Mouse (Mus musculus): ENCODE measurements at regions not wholly inside any gene's neighbourhood (a gene's known extent, or its start where the extent isn't known, plus 50 kb on each side); places are given as distances from the start of the nearest gene placed in this dataset.

DNA sequence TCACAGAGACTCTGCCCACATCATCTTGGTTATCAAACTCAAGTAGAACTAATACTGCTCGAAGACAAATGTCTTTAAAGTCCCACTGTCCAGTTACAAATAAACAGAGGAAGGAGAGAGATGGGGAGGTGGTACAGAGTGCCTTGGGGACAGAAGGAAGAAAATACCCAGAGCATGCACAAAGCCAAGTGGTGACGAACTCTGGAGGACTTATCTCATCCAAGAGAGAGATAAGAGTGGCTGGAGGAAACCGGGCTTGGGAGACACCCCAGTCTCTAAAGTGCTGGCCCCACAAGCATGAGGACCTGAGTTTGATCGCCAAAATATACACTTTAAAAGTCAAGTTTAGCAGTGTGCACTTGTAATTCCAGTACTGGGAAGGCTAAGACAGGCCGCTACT is 273.3 kb upstream of the Zfp637 start:
- in situ Hi-C loops (cut with MboI, MseI), result no loop called here

DNA sequence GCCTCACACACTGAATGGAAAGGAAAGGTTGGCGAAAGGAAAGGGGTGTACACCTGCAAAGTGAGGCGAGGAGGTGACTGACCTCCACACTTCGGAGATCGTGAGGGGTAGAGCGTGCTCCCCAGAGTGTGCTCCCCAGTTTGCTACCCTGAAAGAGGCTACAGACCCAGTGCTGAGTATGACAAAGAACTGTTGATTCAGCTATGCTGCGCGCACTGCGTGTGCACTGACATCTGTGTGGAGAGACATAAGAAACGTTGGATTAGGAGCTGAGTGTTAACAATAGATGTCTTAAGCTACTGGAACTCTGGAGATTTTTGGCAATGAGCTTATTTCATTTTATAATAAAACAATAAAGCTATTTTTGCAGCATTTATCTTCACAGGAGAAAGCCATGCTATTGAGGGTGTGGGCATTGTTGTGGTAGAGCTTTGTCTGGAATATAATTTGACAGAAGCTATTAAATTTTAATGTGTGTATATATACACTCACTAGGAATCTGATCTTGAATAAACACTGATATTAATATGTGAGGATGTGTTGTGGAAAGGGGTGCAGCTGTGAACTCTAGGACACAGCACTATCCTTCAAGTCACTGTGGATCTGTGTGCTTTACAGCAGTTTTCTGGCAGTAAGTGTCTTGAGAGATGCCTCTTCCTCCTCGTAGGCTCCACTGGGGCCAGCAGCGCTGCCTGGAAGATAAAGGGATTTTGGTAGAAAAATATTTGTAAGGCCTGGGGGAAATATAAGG is 271.2 kb upstream of the Zfp637 start:
- in situ Hi-C loops (cut with MboI, MseI), result no loop called here

DNA sequence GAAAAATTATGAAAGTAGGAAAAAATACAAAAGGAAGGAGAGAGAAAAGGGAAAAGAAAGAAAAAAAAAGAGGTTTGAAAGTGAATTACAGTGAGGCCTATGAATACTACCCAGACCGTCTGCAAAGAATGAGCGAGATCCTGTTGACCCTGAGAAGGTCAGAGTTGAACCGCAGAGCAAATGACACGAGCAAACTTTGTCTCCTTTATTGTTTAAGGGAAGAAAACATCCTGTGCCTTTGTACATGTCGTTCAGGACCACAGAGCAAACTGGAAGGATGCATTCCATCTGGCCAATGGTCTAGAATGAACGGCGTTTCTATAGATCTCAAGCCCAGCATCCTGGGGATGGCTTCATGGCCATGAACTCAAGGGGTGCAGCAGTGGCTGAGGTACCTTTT is 270.6 kb upstream of the Zfp637 start:
- in situ Hi-C loops (cut with MboI, MseI), result no loop called here

DNA sequence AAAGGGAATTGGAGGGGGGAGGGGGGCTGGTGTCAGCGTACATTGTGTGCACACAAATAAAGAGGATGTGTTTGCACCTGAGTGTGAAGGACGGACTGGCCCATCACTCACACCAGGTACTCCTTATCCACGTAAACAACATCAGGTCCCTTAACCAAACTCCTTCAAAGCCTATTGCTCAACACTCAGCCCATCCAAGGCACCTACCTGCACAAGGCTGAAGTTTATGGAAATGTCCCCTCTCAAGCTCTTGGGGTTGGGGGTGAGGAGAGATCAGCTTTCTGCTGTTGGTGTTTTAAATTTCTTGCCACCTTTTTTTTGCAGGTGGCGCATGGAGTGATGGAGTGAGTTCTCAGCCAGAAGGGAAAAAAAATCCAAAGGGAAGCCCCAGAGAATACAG is 270.2 kb upstream of the Zfp637 start:
- in situ Hi-C loops (cut with MboI, MseI), result no loop called here

DNA sequence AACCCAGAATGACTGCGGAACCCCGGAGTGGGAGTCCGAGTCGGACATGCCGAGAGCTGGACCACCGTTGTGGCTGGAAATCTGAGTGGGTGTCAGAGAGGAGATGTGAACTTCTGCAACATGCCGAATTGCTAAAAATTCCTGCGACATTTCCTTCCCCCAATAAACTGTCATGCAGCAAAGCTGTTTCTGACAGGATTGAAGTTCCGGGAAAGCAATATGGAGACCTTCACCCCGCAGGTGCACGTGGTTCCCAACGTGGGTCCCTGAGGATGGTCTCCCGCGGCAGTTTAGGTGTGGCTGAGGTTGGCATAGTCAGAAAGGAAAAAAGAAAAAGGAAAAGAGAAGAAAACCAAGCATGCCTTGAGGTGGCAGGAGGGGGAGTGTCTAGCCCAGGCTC is 269.0 kb upstream of the Zfp637 start:
- in situ Hi-C loops (cut with MboI, MseI), result no loop called here

DNA sequence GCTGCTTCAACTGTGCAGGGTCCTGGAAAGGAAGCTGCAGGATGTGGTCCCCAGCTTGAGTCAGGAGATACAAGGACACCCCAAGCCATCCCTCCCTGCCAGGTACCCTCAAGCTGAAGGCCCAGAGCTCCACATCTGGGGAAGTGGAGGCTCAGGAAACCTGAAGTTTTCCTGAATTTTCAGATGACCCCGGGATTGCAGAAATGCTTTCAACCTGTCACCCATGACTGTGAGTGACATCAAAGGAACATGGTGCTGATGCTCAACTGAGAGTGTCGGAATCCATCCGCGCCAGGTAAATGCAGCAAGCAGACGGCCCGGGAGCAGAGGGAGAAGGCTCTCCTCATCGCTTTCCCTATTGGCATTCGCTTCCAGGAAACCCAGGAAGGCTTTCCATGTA is 267.6 kb upstream of the Zfp637 start:
- in situ Hi-C loops (cut with MboI, MseI), result no loop called here

DNA sequence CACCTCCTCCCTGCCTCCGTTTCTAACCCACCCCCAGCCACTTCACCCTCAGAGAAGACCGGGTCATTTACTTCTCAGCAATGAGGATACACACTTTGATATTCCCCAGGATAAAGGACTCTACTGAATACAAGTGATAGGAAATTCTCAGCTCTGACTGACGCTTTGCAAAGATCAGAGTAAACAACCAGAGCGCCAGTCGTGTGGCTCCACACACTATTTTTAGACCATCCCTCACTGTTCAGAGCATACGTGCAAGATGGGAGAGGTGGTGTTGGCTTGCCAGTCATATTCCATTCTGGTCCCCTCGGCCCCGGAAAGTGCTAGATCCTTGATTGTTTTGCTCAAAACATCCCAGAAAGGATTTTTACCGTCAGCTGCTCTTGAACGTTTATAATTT is 266.8 kb upstream of the Zfp637 start:
- in situ Hi-C loops (cut with MboI, MseI), result no loop called here

DNA sequence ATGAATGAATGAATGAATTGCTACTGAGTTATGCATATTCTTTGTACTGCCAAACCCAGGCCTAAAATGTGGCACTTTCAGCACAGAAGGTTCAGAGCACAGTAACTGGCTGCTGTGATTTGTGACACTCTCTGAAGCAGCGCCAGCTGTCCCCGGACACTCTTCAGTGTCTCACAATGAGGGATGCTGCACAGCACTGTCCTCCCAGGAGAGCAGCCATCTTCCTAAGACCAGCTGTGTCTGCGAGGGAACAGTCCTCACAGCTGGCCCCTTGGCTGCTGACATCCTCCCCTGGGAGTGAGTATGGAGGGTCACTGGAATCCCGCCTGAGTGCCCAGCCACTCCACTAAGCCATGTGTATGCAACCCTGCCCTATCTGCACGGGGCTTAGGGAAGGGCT is 265.9 kb upstream of the Zfp637 start:
- in situ Hi-C loops (cut with MboI, MseI), result no loop called here

DNA sequence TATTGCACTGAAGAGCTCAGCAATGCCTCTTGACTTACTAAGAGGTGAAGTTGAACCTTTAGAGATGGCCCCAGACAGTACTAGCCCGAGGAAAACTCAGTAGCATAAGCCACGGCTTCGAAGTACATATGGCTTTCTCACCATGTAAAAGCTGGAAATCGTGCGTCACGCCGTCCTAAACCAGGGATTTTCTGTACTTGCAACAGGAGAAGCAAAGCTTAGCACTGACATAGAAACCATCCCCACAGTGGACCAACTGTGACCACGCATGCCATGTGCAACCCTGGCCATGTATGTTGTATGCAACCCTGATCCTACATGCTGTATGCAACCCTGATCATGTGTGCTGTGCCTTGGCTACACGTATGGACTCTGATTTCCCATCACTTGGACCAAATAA is 265.0 kb upstream of the Zfp637 start:
- in situ Hi-C loops (cut with MboI, MseI), result no loop called here

DNA sequence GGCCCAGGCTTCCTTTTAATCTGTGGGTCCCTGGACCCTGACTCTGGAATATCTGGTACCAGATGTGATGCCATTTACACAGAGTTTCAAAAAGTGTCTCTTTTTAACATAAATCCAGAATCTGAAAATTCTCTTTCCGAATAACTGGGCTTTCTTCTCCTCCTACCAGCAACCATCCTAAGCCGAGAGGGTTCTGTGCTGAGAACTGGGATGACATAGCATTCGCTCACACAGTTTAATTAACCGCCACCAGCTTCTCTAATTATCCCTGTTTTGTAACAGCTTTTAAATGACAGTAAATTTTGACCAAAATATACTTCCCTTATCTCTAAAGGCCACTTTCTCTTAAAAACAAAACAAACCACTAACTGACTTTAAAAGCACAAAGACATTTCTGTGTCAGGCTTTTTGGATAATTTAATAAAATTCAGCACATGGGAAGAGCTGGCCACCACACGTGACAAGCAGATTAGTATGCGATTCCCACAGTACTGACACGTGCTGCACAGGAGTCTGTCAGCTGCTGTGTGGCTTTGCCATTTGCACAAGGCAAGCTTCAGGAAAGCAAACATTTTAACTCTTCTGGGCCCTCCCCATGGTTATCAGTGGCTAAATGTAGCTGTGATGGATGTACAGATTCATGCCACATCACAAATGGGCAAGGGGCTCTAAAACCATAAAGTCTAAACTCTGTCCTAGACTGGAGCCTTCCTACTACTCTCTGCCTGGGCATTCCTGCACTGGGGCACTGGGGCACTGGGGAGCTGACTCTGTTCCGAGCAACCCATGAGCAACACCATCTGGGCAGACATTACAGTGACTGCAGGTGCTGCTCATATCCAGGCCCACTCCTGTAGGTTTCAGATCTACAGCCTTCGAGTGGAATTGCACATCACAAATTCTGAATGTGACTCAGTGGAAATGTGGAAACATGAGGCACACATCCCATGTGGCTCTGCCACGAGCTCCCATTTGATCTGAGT is 263.1 kb upstream of the Zfp637 start:
- in situ Hi-C loops (cut with MboI, MseI), result no loop called here

DNA sequence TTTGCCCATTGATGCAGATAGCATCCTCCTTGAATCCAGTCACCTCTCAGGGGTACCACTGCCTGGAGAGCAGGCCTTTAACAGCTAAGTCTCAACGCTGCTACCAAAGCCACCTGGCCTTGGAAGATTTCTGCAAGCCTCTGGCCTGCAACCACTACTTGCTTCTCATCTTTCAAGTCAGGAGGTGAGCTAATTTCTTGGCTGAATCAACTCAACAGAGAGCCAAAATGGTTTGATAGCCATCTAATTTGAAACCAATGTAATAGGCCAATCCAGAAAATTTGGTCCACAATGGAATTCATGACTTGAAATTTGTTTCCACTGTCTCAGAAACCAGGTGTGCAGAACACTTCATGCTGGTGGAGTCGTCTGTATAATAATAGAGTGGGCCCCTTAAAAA is 260.0 kb upstream of the Zfp637 start:
- in situ Hi-C loops (cut with MboI, MseI), result no loop called here

DNA sequence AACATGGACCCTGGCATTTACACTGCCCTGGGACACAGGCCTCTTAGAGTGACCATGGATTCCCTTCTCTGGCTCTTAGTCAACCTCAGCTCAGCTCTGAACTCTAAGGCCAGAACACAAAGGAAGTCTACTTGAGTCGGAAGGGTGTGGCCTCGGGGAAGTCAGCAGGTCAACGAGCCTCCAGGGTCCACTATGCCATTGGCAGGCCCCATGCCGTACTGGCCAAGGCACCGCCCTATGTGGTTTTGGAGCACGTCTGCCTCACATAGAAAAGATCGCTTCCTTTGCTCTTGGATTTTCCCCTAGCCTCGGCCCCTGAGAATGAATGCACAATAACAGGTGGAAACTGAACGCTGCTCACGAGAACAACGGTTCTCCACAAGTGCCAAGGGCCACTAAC is 257.9 kb upstream of the Zfp637 start:
- in situ Hi-C loops (cut with MboI, MseI), result no loop called here

DNA sequence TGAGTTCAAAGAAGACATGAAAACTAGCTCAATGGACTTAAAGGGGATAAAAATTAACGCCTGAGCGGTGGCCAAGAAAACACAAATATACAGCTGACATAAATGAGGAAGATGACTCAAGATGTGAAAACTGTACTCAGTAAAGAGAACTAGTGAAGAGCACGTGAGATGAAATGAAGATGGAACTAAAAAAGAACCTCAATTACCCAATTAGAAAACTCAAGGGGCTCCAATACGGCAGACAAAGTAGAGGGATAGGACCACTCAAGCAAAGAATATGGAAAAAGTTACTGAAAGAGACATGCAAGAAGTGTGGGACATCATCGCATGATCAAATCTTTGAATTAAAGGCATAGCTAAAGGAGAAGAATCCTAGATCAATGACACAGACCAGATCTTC is 256.4 kb upstream of the Zfp637 start:
- in situ Hi-C loops (cut with MboI, MseI), result no loop called here

DNA sequence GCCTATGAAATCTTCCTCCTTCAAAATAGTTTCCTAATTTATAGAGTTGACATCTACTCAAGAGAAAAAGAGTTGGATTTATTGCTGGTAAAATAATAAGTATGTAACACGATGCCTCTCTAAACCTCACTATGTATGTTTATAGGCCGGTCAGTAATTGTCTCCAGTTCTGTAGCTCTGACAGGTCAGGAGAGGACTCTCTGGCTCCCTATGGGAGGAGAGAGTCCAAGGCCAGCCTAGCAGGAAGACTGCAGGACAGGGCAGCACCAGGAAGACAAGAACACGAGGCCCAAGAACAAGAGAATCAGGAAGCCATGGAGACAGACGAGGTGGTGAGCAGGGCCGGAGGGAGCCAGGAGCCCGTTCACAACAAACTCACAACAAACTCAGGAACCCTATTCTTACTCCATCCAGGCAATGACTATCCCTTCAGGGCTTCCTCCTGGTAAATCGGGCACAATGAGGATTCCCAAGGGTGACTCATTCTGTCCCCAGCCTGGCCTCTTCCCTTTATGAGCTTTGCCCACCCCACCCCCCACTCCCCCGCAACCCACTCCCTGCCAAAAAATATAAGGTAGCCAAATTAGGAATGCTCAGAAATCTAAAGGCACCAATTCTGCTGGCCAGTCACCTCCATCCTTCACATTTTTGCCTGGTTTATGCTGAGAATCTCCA is 244.7 kb upstream of the Zfp637 start:
- in situ Hi-C loops (cut with MboI, MseI), result no loop called here

DNA sequence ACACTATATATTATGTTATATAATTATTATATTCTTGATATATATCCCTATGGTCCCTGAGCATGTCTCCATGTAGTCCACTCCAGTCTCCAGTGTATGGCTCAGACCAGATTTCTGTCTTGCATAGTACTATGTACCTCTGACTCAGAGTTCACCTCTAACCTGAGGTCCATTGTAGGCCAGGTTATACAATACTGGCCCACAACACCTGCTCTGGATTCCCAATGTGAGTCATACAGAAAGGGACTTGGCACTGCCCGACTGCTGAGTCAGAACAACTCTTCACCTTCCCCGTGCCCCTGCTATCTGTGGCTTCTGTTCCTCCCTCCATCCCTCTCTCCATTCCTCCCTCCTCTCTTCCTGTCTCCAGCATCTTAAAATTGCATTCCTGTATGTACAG is 236.1 kb upstream of the Zfp637 start:
- in situ Hi-C loops (cut with MboI, MseI), result no loop called here

DNA sequence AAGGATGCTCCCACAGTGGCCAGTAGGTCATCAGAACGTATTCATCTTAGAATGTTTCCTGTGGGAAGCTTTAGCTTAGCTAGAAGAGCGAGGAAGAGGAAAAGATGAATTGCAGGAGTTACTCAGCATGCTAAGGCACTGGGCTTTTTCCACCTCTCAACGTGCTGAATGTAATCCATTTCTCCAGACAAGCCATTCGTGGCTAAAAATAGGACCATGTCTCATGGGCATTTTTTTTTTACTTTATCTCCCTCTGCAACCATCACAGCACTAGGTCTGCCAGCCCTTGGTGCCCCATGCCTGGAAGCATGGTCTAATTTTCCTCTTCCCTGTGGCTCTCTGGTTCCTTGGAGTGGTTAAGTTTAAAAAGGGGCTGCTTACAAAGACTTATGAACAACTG is 235.3 kb upstream of the Zfp637 start:
- in situ Hi-C loops (cut with MboI, MseI), result no loop called here

DNA sequence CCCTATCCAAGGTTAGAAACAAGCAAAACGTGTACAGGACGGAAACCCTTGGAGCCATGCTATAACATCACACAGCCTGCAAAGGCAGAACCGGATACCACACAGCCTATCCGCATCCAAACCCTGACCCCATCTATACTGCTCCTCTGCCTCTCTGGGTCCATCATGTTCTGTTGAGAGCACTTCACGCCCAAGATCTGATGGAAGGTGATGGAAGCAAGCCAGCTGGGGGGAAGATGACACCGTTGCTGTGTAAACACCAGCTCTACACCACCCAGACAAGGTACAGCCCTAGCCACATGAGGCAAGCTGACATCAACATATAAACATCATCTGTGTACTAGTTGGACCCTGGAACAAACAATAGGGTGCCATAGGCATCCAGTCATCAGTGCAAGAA is 234.8 kb upstream of the Zfp637 start:
- in situ Hi-C loops (cut with MboI, MseI), result no loop called here

DNA sequence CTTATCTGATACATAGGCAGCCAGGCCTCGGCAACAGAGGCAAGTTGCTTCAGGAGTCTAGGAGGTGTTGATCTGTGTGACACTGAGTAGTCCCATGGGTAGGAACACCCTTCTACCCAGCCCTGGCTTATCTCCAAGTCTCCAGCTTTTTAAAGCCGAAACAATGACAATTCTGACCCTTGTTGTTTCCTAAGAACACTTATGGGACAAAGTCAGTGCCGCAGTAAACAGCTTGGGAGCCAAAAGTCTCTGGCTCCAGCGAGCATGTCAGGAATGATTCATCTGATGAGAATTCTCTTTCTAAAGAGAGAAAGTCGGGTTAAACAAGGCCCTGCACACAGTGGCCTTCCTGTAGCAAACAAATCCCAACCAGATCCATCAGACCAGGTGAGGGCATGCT is 234.0 kb upstream of the Zfp637 start:
- in situ Hi-C loops (cut with MboI, MseI), result no loop called here

DNA sequence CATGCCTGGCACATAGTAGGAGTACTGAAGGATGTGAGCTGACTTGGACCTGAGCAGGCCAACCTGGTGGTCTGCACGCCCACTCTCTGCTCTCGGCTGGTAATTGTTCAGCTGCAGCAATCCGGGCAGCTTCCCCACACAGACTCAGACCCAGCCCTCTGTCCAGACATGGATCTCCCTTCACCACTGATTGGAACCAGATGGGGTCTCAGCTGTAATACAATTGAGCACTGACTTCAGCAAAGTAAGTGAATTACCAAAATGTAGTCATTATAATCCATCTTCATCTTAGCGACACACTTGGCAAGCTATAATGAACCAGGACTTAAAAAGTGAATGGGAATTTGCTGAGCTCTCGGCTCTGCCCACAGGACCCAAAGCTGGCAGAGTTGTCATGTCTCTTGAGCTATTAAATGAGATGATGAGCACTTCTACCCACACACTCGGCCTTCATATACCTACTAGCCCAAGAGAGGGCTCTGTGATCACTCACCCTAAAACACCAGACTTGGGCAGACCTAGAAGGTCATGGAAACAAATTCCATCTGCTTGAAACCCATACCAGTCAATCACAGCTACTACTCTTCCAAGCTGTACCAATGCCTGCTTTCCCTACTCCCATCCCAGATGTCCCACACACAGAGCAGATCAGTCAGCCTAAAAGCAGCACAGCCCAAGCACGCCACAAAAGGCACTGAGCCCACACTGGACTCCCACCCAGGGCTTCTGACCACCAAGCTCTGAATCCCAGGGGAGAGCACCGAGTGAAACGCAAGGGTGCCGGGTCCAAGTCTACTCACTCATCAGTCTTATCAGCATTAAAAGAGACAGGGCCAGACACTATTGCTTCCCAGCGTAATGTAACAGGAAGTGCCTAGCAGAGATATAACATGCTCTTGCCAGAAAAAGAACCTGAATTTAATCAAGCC is 231.2 kb upstream of the Zfp637 start:
- in situ Hi-C loops (cut with MboI, MseI), result no loop called here

DNA sequence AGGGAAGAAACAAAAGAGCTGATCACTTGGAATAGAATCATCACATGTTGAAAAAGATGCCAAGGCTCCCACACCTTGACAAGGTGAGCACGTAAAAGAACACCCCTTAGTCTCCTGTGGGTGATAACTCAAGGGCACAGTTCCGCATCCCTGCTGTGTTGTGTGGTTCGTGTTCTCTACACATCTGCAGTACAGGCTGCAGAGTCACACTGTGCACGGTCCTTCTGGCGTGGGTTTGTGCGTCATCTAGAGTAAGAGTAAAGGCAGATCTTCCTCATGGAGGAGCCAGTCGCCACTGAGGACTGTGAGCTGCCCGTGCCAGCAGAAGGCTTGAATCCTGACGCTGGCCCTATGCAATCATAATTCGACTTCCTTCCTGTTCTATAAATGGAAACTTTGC is 229.7 kb upstream of the Zfp637 start:
- in situ Hi-C loops (cut with MboI, MseI), result no loop called here

DNA sequence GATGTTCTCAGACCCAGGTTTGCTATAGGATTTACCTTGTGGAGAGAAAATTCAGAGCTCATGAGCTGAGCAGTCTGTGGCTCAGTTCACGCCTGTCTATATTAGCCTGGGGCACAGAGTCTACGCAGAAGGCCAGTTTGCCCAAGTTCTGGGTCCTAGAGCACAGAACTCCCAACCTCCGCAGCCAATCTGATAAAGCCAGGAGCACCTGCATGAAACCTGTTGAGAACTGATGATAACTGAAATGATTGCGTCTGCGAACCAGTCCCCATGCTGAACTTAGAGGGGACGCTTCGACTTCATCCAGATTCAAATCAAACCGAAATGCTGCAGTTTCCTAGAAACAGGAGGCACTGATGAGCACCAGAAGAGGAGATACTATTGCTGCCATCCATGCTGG is 229.0 kb upstream of the Zfp637 start:
- in situ Hi-C loops (cut with MboI, MseI), result no loop called here
